Mouse (Mus musculus) heart, postnatal 4 days (tissue): ENCODE measurements around the gene Ano9. TPM values are rescaled to one million over a fixed set of nuclear protein-coding genes. Genes with fewer than 3 reads are reported as not detected.

ENCODE experiments used
- DNase-seq: peaks from one replicate; pipeline ENCODE4 v3.0.0; 2021
- total RNA-seq, 2 experiments: library from RNA; stranded (reverse); gene quantifications; 2 replicates each; pipeline ENCODE4 v1.2.3; 2021

Gene Ano9
- total RNA-seq, 2 experiments from 2014 or later, result 0.20 TPM; not detected in 1

- DNase-seq, result peak; percentile 26
These were observed 17.5 kb downstream of the Ano9 start, which contains the start of gene Sigirr for GRCm38 (mm10) chr7:141099911-141100691. Gene Sigirr (minus strand): TSS chr7:141100572.

GRCm38 (mm10) chr7:141097177-141097576 is 20.4 kb downstream of the Ano9 start:
- no peak for DNase-seq

- peak; percentile 72 for DNase-seq
These were observed 21.0 kb downstream of the Ano9 start for GRCm38 (mm10) chr7:141096649-141097056.

- no peak for DNase-seq
These were observed 21.6 kb downstream of the Ano9 start for GRCm38 (mm10) chr7:141096021-141096420.

GRCm38 (mm10) chr7:141094487-141095205 is 23.0 kb downstream of the Ano9 start:
- no peak for DNase-seq

GRCm38 (mm10) chr7:141093950-141094349 is 23.7 kb downstream of the Ano9 start:
- no peak for DNase-seq

GRCm38 (mm10) chr7:141092051-141092735 is 25.4 kb downstream of the Ano9 start:
- DNase-seq, result peak; percentile 86

GRCm38 (mm10) chr7:141090228-141090627 is 27.4 kb downstream of the Ano9 start:
- no peak for DNase-seq

- DNase-seq, result no peak
These were observed 29.1 kb downstream of the Ano9 start for GRCm38 (mm10) chr7:141088473-141088872.

GRCm38 (mm10) chr7:141087894-141088293 is 29.7 kb downstream of the Ano9 start:
- DNase-seq, result no peak

GRCm38 (mm10) chr7:141079481-141080449 is 37.8 kb downstream of the Ano9 start:
- no peak for DNase-seq

- no peak for DNase-seq
These were observed 38.7 kb downstream of the Ano9 start for GRCm38 (mm10) chr7:141078876-141079275.

GRCm38 (mm10) chr7:141077841-141078240 is 39.8 kb downstream of the Ano9 start, which contains the start of gene Pkp3:
Gene Pkp3 (plus strand): TSS chr7:141078218.
- DNase-seq, result no peak

GRCm38 (mm10) chr7:141073782-141074181 is 43.8 kb downstream of the Ano9 start:
- no peak for DNase-seq

GRCm38 (mm10) chr7:141072017-141072745 is 45.4 kb downstream of the Ano9 start:
- no peak for DNase-seq

GRCm38 (mm10) chr7:141070058-141070862 is 47.3 kb downstream of the Ano9 start:
- DNase-seq, result peak; percentile 79

GRCm38 (mm10) chr7:141068351-141068750 is 49.3 kb downstream of the Ano9 start:
- no peak for DNase-seq

- no peak for DNase-seq
These were observed 53.0 kb downstream of the Ano9 start for GRCm38 (mm10) chr7:141064576-141064975.

GRCm38 (mm10) chr7:141064175-141064574 is 53.4 kb downstream of the Ano9 start:
- no peak for DNase-seq

- no peak for DNase-seq
These were observed 54.3 kb downstream of the Ano9 start for GRCm38 (mm10) chr7:141063353-141063752.
